Mouse (Mus musculus) kidney, adult 2 months (tissue): Measurements from ENCODE around the gene Gria2.

Experiments
- CTCF ChIP-seq: fragments of 200-500 bp; conservative IDR thresholded peaks from 2 replicates; pipeline ENCODE4 v1.5.1; 2011; ENCODE audit warnings: low read depth, mild to moderate bottlenecking, control low read depth, low read length, moderate library complexity, mixed read lengths; ENCODE audit not compliant: insufficient read depth, insufficient read length
- POLR2A ChIP-seq: fragments of 200-500 bp; IDR thresholded peaks from one replicate; pipeline ENCODE4 v1.6.1; 2011; ENCODE audit warnings: low read depth, low read length, control low read depth

- no peak for TF ChIP-seq CTCF
- no peak for TF ChIP-seq POLR2A
These were observed 2.2 kb downstream of the Gria2 start for GRCm38 (mm10) chr3:80800299-80800994.
